Mouse (Mus musculus) stomach, embryonic 16.5 days (tissue): ENCODE results near the gene Dcbld1. TPM values are rescaled to one million over a fixed set of nuclear protein-coding genes. Genes with fewer than 3 reads are reported as not detected.
A peak's percentile ranks its signal among the peaks of the same experiment; 100 is the strongest.
"Not testable (repeated sequence)": the region's sequence is repeated elsewhere in the genome, so short reads cannot be mapped to it uniquely, and the experiment has no call there.

Experiments
- ATAC-seq: fragments of 200-750 bp; cut with Nextera tagmentation; 2 replicates; pipeline ENCODE4 v1.8.0; 2017; ENCODE audit warnings: moderate number of reproducible peaks, moderate TSS enrichment; ENCODE audit not compliant: insufficient read depth, low FRiP score
- H3K27ac ChIP-seq: fragments of 300-500 bp; sonication (generic); 2 replicates; pipeline ENCODE4 v1.5.1; 2014; ENCODE audit warnings: low read length
- H3K27me3 ChIP-seq: fragments of 300-500 bp; sonication (generic); 2 replicates; pipeline ENCODE4 v1.6.1; 2014; ENCODE audit warnings: low read length, control low read depth, mixed read lengths; ENCODE audit not compliant: control insufficient read depth, insufficient read depth
- H3K36me3 ChIP-seq: fragments of 300-500 bp; sonication (generic); 2 replicates; pipeline ENCODE4 v1.6.1; 2014; ENCODE audit warnings: low read length; ENCODE audit not compliant: control insufficient read depth, insufficient read depth
- H3K4me1 ChIP-seq: fragments of 300-500 bp; sonication (generic); 2 replicates; pipeline ENCODE4 v1.6.1; 2014; ENCODE audit warnings: low read length, control low read depth, mixed read lengths; ENCODE audit not compliant: control insufficient read depth, insufficient read depth
- H3K4me2 ChIP-seq: fragments of 300-500 bp; sonication (generic); 2 replicates; pipeline ENCODE4 v1.6.1; 2014; ENCODE audit warnings: low read depth, low read length, mixed read lengths
- H3K4me3 ChIP-seq: fragments of 300-500 bp; sonication (generic); replicated peaks from 2 replicates; pipeline ENCODE4 v1.5.1; 2014; ENCODE audit warnings: mild to moderate bottlenecking, low read length
- H3K9ac ChIP-seq: fragments of 300-500 bp; sonication (generic); 2 replicates; pipeline ENCODE4 v1.6.1; 2014; ENCODE audit warnings: low read length
- H3K9me3 ChIP-seq: fragments of 300-500 bp; sonication (generic); replicated peaks from 2 replicates; pipeline ENCODE4 v1.6.1; 2016; ENCODE audit warnings: low read length, control low read depth; ENCODE audit not compliant: control insufficient read depth
- WGBS: fragments of 180-500 bp; shearing (Covaris S2); extraction: QIAGEN DNeasy Blood & Tissue Kit; methylation state at CpG from one replicate; pipeline ENCODE4 v1.1.7; 2014; 5-methylcytosine and 5-hydroxymethylcytosine counted together
- polyA plus RNA-seq: library from polyadenylated mRNA; unstranded; fragments of >200 nt; fragmentation: Nextera tagmentation; extraction: Ambion mirVana; gene quantifications from 2 replicates; pipeline ENCODE4 v1.2.1, GENCODE M21; 2015

Gene Dcbld1
- polyA plus RNA-seq, 1 experiment from 2014 or later, result 33.2 TPM

DNA sequence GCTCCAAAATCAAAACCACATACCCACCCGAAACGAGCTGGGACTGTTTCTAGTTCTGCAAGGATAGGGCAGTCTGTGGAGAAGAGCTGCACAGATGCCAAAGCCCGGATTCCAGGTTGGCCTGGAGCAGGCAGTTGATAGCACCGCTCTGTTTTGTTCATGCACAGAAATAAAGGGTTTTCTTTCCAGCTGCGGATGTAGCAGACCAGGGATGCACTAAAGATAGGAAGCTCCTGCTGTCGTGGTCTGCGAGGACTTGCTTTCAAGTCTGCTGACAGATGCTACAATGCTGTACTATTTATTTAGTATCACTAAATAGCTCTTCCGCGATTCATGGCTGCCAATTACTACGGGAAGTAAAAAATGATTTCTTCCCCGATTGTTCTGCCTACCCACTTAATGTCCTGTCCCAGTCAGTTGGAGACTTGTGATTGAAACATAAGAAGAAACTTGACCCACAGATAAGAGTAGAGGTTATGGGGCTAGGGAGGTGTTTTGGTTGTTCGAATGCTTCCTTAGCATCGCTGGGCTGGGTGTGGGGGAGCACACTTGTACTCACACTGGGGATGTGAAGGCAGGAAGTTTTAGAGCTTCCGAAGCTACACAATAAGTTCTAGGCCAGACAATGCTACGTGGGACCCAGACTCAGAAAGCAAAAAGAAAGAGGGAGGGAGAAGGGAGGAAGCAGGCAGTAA is 41.6 kb downstream of the Dcbld1 start:
- no peak overlapping the region for H3K27ac ChIP-seq

DNA sequence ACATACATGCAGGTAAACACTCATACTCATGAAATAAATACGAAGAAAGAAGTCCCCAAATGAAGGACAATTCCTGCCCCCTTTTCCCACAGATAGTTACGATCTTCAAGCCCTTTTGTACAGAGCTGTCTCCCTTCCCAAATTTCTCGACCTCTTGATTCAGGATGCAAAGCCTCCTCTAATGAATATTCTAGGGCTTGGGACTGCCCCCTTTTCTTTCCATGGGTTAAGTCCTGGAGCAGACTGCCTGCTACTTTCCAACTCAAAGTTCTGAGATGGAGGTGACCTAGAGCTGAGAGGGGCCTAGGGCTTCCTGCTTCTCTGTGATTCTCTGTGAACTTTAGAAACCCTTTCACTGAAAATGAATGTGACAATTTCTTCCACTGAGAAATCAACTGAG is 43.2 kb downstream of the Dcbld1 start:
- H3K4me2 ChIP-seq, result no peak overlapping the region
- H3K27me3 ChIP-seq, result no peaks in the 10 kb centered on the region
- WGBS, result 86% methylated on average over 3 of the region's 3 CpGs

More for the DNA sequence above, 41.6 kb downstream of the Dcbld1 start:
- Histone ChIP-seq H3K4me1 (0 out of 2 replicates have a peak, but pooled peaks cover 3% of the 10 kb centered on the region), H3K27me3 (no peaks in the 10 kb centered on the region), H3K4me3 (no peak overlapping the region), H3K4me2 (no peak overlapping the region), H3K9me3 (no peaks in the 10 kb centered on the region), H3K36me3 (no peaks in the 10 kb centered on the region), H3K9ac (no peak overlapping the region)
- ATAC-seq, result no peak
- 65% methylated on average over 15 of the region's 15 CpGs for WGBS

GRCm38 (mm10) chr10:52277564-52277963 is 44.1 kb downstream of the Dcbld1 start:
- 77% methylated on average over 8 of the region's 8 CpGs for WGBS
- peak overlapping the region; percentile 58; the same call in 1 of the 2 replicates for H3K27ac ChIP-seq

More for the DNA sequence above, 43.2 kb downstream of the Dcbld1 start:
- no peak overlapping the region for H3K4me3 ChIP-seq
- H3K9me3 ChIP-seq, result no peaks in the 10 kb centered on the region
- H3K4me1 ChIP-seq, result 0 out of 2 replicates have a peak, but pooled peaks cover 3% of the 10 kb centered on the region
- H3K9ac ChIP-seq, result no peak overlapping the region
- no peak overlapping the region for H3K27ac ChIP-seq
- ATAC-seq, result no peak
- H3K36me3 ChIP-seq, result no peaks in the 10 kb centered on the region

DNA sequence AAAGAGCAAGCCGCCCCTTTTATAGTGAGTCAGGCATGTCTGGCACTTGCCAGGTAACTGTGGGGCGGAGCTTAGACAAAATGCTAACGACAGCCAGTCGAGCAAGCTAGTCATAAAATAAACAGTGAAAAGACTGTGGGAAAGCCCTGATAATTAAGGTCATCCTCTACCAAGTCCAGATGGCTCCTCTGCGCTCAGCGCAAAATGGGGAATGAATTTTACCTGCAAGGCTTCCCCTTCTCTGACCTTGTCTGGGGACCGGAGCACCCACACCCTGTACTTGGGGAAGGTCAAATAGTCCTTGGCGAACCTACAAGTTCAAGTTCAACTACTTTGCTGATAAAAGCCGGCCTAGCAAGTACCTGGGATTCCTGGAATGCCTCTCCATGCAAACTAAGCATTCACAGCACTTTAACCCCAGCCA is 44.6 kb downstream of the Dcbld1 start:
- H3K36me3 ChIP-seq, result no peaks in the 10 kb centered on the region
- 40% methylated on average over 9 of the region's 9 CpGs for WGBS
- no peak overlapping the region for H3K9ac ChIP-seq
- H3K27ac ChIP-seq, result peak overlapping the region; percentile 31; the same call in 1 of the 2 replicates
- H3K4me3 ChIP-seq, result no peak overlapping the region
- H3K4me1 ChIP-seq, result 0 out of 2 replicates have a peak, but pooled peaks cover 3% of the 10 kb centered on the region
- H3K27me3 ChIP-seq, result no peaks in the 10 kb centered on the region
- H3K4me2 ChIP-seq, result no peak overlapping the region
- ATAC-seq, result peak; percentile 53; the same call in 1 of the 2 replicates
- H3K9me3 ChIP-seq, result no peaks in the 10 kb centered on the region

More at GRCm38 (mm10) chr10:52277564-52277963, 44.1 kb downstream of the Dcbld1 start:
- H3K4me2 ChIP-seq, ATAC-seq, H3K9me3 ChIP-seq, H3K27me3 ChIP-seq, H3K4me3 ChIP-seq, H3K9ac ChIP-seq, H3K36me3 ChIP-seq, H3K4me1 ChIP-seq: not testable (repeated sequence)

DNA sequence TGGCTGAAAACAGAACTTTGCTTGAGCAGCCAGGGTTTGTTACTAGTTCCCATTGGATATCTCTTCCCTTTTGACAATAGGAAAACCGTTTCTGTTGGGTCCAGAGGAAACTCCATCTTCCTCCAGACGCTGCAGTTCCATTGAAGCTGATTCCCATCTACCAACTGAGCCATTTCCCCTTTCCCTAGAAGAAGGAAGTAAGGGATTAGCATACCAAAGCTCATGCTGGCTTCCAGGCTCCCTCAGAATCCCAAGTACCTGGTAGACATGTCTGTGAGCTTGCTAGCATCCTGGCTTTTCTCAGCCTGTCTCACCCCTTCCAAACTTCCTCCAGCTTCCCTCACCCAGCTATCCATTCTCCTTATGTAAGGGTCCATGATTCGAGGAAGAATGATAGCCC is 45.4 kb downstream of the Dcbld1 start:
- no peak for ATAC-seq
- Histone ChIP-seq H3K36me3 (no peaks in the 10 kb centered on the region), H3K9ac (no peak overlapping the region), H3K27me3 (no peaks in the 10 kb centered on the region), H3K9me3 (no peaks in the 10 kb centered on the region), H3K4me3 (no peak overlapping the region), H3K4me1 (0 out of 2 replicates have a peak, but pooled peaks cover 3% of the 10 kb centered on the region), H3K27ac (peak overlapping the region; percentile 31; the same call in 1 of the 2 replicates), H3K4me2 (no peak overlapping the region)
- WGBS, result 60% methylated on average over 3 of the region's 3 CpGs

DNA sequence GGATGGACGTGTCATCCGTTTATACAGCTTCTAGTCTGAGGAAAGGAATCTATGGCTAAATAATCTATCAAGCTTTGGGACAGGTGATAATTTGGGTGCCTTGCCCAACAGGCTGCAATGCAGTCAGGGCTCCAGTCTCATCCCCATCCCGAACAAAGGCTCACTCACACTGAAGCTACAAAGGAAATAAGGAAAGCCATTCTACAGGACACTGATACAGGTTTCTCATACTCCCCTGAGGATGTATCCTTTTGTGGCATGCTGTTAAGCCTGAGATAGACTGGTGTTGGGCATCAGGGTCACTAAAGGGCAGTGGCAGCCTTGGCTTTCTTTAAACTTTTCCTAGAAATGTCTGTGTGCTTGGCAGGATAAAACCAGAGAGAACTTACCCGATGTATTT is 46.5 kb downstream of the Dcbld1 start:
- WGBS, result 73% methylated on average over 4 of the region's 4 CpGs
- H3K9me3 ChIP-seq, result no peaks in the 10 kb centered on the region
- 0 out of 2 replicates have a peak, but pooled peaks cover 3% of the 10 kb centered on the region for H3K4me1 ChIP-seq
- H3K4me3 ChIP-seq, result no peak overlapping the region
- ATAC-seq, result no peak
- no peaks in the 10 kb centered on the region for H3K27me3 ChIP-seq
- H3K4me2 ChIP-seq, result no peak overlapping the region
- no peaks in the 10 kb centered on the region for H3K36me3 ChIP-seq
- H3K27ac ChIP-seq, result no peak overlapping the region
- H3K9ac ChIP-seq, result no peak overlapping the region

- no peak overlapping the region for H3K4me2 ChIP-seq
- H3K4me1 ChIP-seq, result 0 out of 2 replicates have a peak, but pooled peaks cover 3% of the 10 kb centered on the region
- H3K36me3 ChIP-seq, result no peaks in the 10 kb centered on the region
- no peaks in the 10 kb centered on the region for H3K27me3 ChIP-seq
- 83% methylated on average over 3 of the region's 3 CpGs for WGBS
- H3K9me3 ChIP-seq, result no peaks in the 10 kb centered on the region
- H3K9ac ChIP-seq, result no peak overlapping the region
- peak; percentile 50; the same call in 1 of the 2 replicates for ATAC-seq
- no peak overlapping the region for H3K4me3 ChIP-seq
- H3K27ac ChIP-seq, result no peak overlapping the region
Measured at GRCm38 (mm10) chr10:52280623-52281022, 47.2 kb downstream of the Dcbld1 start.

DNA sequence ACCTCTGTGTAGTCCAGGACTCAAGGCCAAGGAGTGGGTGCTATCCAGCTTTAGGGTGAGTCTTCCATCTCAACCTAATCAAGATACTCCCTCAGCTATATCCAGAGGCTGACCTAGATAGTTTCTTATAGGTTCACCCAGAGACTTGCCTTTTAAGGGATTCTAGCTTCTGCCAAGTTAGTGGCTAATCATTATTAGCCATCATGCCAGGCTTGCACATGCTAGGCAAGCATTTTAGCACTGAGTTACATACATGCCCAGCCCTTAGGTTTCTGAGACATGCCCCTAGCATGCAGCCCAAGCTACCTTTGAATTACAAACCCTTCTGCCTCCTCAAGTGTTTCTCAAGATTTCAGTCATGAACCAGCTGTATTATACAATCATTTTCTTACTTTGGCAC is 47.9 kb downstream of the Dcbld1 start:
- Histone ChIP-seq H3K9me3 (no peaks in the 10 kb centered on the region), H3K27ac (no peak overlapping the region), H3K4me1 (0 out of 2 replicates have a peak, but pooled peaks cover 3% of the 10 kb centered on the region), H3K36me3 (no peaks in the 10 kb centered on the region), H3K4me2 (no peak overlapping the region), H3K9ac (no peak overlapping the region), H3K4me3 (no peak overlapping the region), H3K27me3 (no peaks in the 10 kb centered on the region)
- no peak for ATAC-seq

- ATAC-seq, result 0 out of 2 replicates have a peak, but pooled peaks have one; percentile 15
- no peak overlapping the region for H3K27ac ChIP-seq
- H3K27me3 ChIP-seq, result no peaks in the 10 kb centered on the region
- H3K9me3 ChIP-seq, result no peaks in the 10 kb centered on the region
- no peaks in the 10 kb centered on the region for H3K36me3 ChIP-seq
- no peak overlapping the region for H3K4me2 ChIP-seq
- H3K4me3 ChIP-seq, result no peak overlapping the region
- H3K4me1 ChIP-seq, result no peaks in the 10 kb centered on the region
- 64% methylated on average over 8 of the region's 8 CpGs for WGBS
- H3K9ac ChIP-seq, result no peak overlapping the region
Measured at GRCm38 (mm10) chr10:52284578-52284977, 51.2 kb downstream of the Dcbld1 start.
